Mouse (Mus musculus): ENCODE measurements at regions not wholly inside any gene's neighbourhood (a gene's known extent, or its start where the extent isn't known, plus 50 kb on each side); places are given as distances from the start of the nearest gene placed in this dataset.
A peak's percentile ranks its signal among the peaks of the same experiment; 100 is the strongest.

GRCm38 (mm10) chr1:146955688-146956214 is 461.2 kb downstream of the Brinp3 start:
- H3K4me2 ChIP-seq, result no peak overlapping the region
- no peak overlapping the region for H3K9ac ChIP-seq (replicated peaks)
- no peak for ATAC-seq (ENCODE audit: low FRiP score)
- WGBS, result 76% methylated on average over 5 of the region's 5 CpGs
- no peak overlapping the region for H3K27ac ChIP-seq (replicated peaks)
- no peaks in the 10 kb centered on the region for H3K27me3 ChIP-seq (replicated peaks)
- H3K9me3 ChIP-seq (replicated peaks), result no peaks in the 10 kb centered on the region
- no peaks in the 10 kb centered on the region for H3K4me1 ChIP-seq
- H3K4me3 ChIP-seq (replicated peaks), result no peak overlapping the region
- H3K36me3 ChIP-seq, result no peaks in the 10 kb centered on the region

- H3K4me2 ChIP-seq, result no peak overlapping the region
- no peak overlapping the region for H3K27ac ChIP-seq (replicated peaks)
- H3K9me3 ChIP-seq (replicated peaks), result no peaks in the 10 kb centered on the region
- no peaks in the 10 kb centered on the region for H3K4me1 ChIP-seq
- H3K27me3 ChIP-seq (replicated peaks), result no peaks in the 10 kb centered on the region
- no peaks in the 10 kb centered on the region for H3K36me3 ChIP-seq
- no peak overlapping the region for H3K9ac ChIP-seq (replicated peaks)
- no peak for ATAC-seq (ENCODE audit: low FRiP score)
- no peak overlapping the region for H3K4me3 ChIP-seq (replicated peaks)
These were observed 461.8 kb downstream of the Brinp3 start for GRCm38 (mm10) chr1:146956347-146956746.

- no peaks in the 10 kb centered on the region for H3K36me3 ChIP-seq
These were observed 465.9 kb downstream of the Brinp3 start for GRCm38 (mm10) chr1:146960448-146960847.

GRCm38 (mm10) chr1:146967534-146967933 is 473.0 kb downstream of the Brinp3 start:
- no peaks in the 10 kb centered on the region for H3K9me3 ChIP-seq (replicated peaks)
- H3K9ac ChIP-seq (replicated peaks), result no peak overlapping the region
- no peak overlapping the region for H3K27ac ChIP-seq (replicated peaks)
- H3K4me1 ChIP-seq, result no peaks in the 10 kb centered on the region
- no peaks in the 10 kb centered on the region for H3K27me3 ChIP-seq (replicated peaks)
- no peaks in the 10 kb centered on the region for H3K36me3 ChIP-seq
- no peak for ATAC-seq (ENCODE audit: low FRiP score)
- H3K4me2 ChIP-seq, result no peak overlapping the region
- H3K4me3 ChIP-seq (replicated peaks), result no peak overlapping the region

More at GRCm38 (mm10) chr1:146960448-146960847, 465.9 kb downstream of the Brinp3 start:
- WGBS, result 88% methylated on average over 3 of the region's 3 CpGs
- Histone ChIP-seq H3K4me2 (no peak overlapping the region), H3K4me3 (replicated peaks) (no peak overlapping the region), H3K9ac (replicated peaks) (no peak overlapping the region), H3K27ac (replicated peaks) (no peak overlapping the region), H3K27me3 (replicated peaks) (no peaks in the 10 kb centered on the region), H3K4me1 (no peaks in the 10 kb centered on the region), H3K9me3 (replicated peaks) (no peaks in the 10 kb centered on the region)
- ATAC-seq (ENCODE audit: low FRiP score), result no peak

GRCm38 (mm10) chr1:146967993-146968392 is 473.4 kb downstream of the Brinp3 start:
- Histone ChIP-seq H3K27me3 (replicated peaks) (no peaks in the 10 kb centered on the region), H3K9ac (replicated peaks) (no peak overlapping the region), H3K4me2 (no peak overlapping the region), H3K4me3 (replicated peaks) (no peak overlapping the region), H3K9me3 (replicated peaks) (no peaks in the 10 kb centered on the region), H3K4me1 (no peaks in the 10 kb centered on the region), H3K27ac (replicated peaks) (no peak overlapping the region), H3K36me3 (no peaks in the 10 kb centered on the region)
- 93% methylated on average over 2 of the region's 2 CpGs for WGBS
- no peak for ATAC-seq (ENCODE audit: low FRiP score)

GRCm38 (mm10) chr1:146983433-146984186 is 489.1 kb downstream of the Brinp3 start:
- no peaks in the 10 kb centered on the region for H3K9me3 ChIP-seq (replicated peaks)
- no peaks in the 10 kb centered on the region for H3K36me3 ChIP-seq
- H3K27me3 ChIP-seq (replicated peaks), result no peaks in the 10 kb centered on the region
- no peak overlapping the region for H3K27ac ChIP-seq (replicated peaks)
- WGBS, result 40% methylated on average over 5 of the region's 5 CpGs
- ATAC-seq (ENCODE audit: low FRiP score), result peak; percentile 41; the same call in 1 of the 2 replicates
- H3K4me1 ChIP-seq, result no peaks in the 10 kb centered on the region
- no peak overlapping the region for H3K4me3 ChIP-seq (replicated peaks)
- no peak overlapping the region for H3K4me2 ChIP-seq
- H3K9ac ChIP-seq (replicated peaks), result no peak overlapping the region

- Histone ChIP-seq H3K36me3 (no peaks in the 10 kb centered on the region), H3K27ac (replicated peaks) (no peak overlapping the region), H3K4me3 (replicated peaks) (no peak overlapping the region), H3K9me3 (replicated peaks) (no peaks in the 10 kb centered on the region), H3K4me2 (no peak overlapping the region), H3K9ac (replicated peaks) (no peak overlapping the region), H3K4me1 (no peaks in the 10 kb centered on the region), H3K27me3 (replicated peaks) (no peaks in the 10 kb centered on the region)
- ATAC-seq (ENCODE audit: low FRiP score), result no peak
- WGBS, result 65% methylated on average over 2 of the region's 2 CpGs
These were observed 505.5 kb downstream of the Brinp3 start for GRCm38 (mm10) chr1:147000018-147000417.

- ATAC-seq (ENCODE audit: low FRiP score), result no peak
- H3K9ac ChIP-seq (replicated peaks), result no peak overlapping the region
- H3K4me2 ChIP-seq, result no peak overlapping the region
- H3K27ac ChIP-seq (replicated peaks), result no peak overlapping the region
- H3K9me3 ChIP-seq (replicated peaks), result no peaks in the 10 kb centered on the region
- no peaks in the 10 kb centered on the region for H3K27me3 ChIP-seq (replicated peaks)
- no peak overlapping the region for H3K4me3 ChIP-seq (replicated peaks)
- H3K36me3 ChIP-seq, result no peaks in the 10 kb centered on the region
- WGBS, result 9% methylated on average over 2 of the region's 2 CpGs
- H3K4me1 ChIP-seq, result no peaks in the 10 kb centered on the region
These were observed 553.2 kb downstream of the Brinp3 start for GRCm38 (mm10) chr1:147047714-147048113.

GRCm38 (mm10) chr1:147058504-147058903 is 563.9 kb downstream of the Brinp3 start:
- Histone ChIP-seq H3K4me1 (no peaks in the 10 kb centered on the region), H3K4me2 (no peak overlapping the region), H3K27ac (replicated peaks) (no peak overlapping the region), H3K9ac (replicated peaks) (no peak overlapping the region), H3K36me3 (no peaks in the 10 kb centered on the region), H3K27me3 (replicated peaks) (no peaks in the 10 kb centered on the region), H3K4me3 (replicated peaks) (no peak overlapping the region), H3K9me3 (replicated peaks) (no peaks in the 10 kb centered on the region)
- ATAC-seq (ENCODE audit: low FRiP score), result no peak
- WGBS, result 65% methylated on average over 2 of the region's 2 CpGs

GRCm38 (mm10) chr1:147074166-147074565 is 579.6 kb downstream of the Brinp3 start:
- no peak for ATAC-seq (ENCODE audit: low FRiP score)
- 79% methylated on average over 11 of the region's 11 CpGs for WGBS

GRCm38 (mm10) chr1:147084129-147084799 is 589.7 kb downstream of the Brinp3 start:
- no peaks in the 10 kb centered on the region for H3K9me3 ChIP-seq (replicated peaks)
- no peak overlapping the region for H3K27ac ChIP-seq (replicated peaks)
- 40% methylated on average over 5 of the region's 5 CpGs for WGBS
- H3K9ac ChIP-seq (replicated peaks), result no peak overlapping the region
- H3K27me3 ChIP-seq (replicated peaks), result no peaks in the 10 kb centered on the region
- no peaks in the 10 kb centered on the region for H3K4me1 ChIP-seq
- ATAC-seq (ENCODE audit: low FRiP score), result no peak
- no peak overlapping the region for H3K4me2 ChIP-seq
- H3K4me3 ChIP-seq (replicated peaks), result no peak overlapping the region
- H3K36me3 ChIP-seq, result no peaks in the 10 kb centered on the region

More at GRCm38 (mm10) chr1:147074166-147074565, 579.6 kb downstream of the Brinp3 start:
- Histone ChIP-seq H3K9ac (replicated peaks) (no peak overlapping the region), H3K36me3 (no peaks in the 10 kb centered on the region), H3K4me2 (no peak overlapping the region), H3K27ac (replicated peaks) (no peak overlapping the region), H3K4me1 (no peaks in the 10 kb centered on the region), H3K9me3 (replicated peaks) (no peaks in the 10 kb centered on the region), H3K27me3 (replicated peaks) (no peaks in the 10 kb centered on the region), H3K4me3 (replicated peaks) (no peak overlapping the region)

GRCm38 (mm10) chr1:147125541-147125940 is 631.0 kb downstream of the Brinp3 start:
- Histone ChIP-seq H3K4me3 (replicated peaks) (no peak overlapping the region), H3K27ac (replicated peaks) (no peak overlapping the region), H3K9me3 (replicated peaks) (no peaks in the 10 kb centered on the region), H3K27me3 (replicated peaks) (no peaks in the 10 kb centered on the region), H3K4me2 (no peak overlapping the region), H3K9ac (replicated peaks) (no peak overlapping the region), H3K4me1 (no peaks in the 10 kb centered on the region), H3K36me3 (no peaks in the 10 kb centered on the region)
- ATAC-seq (ENCODE audit: low FRiP score), result no peak
